Mouse (Mus musculus): ENCODE results near the gene Cebpe. TPM values are rescaled to one million over a fixed set of nuclear protein-coding genes. Genes with fewer than 3 reads are reported as not detected.

Cebpe gene
- polyA plus RNA-seq, 1 experiment from 2014 or later = not detected

DNA sequence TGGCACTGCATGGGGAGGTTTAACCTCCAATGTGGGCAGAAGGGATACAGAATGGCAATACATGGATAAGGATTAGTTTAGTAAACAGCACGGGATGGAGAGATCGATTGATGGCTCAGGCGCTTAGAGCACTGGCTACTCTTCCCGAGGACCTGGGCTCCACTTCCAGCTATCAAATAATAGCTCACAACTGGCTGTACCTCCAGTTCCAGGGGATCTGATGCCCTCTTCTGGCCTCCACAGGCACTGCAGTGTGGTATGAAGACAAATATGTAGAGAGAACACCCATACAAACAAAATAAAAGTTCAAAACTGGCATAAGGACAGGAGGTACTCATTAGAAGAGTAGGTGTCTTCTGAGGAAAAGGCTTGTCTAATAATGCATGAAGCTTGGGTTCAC lies 42.6 kb downstream of the Cebpe start:
- no peak overlapping the region for H3K9ac ChIP-seq (ENCODE audit: low read length)
- no peak overlapping the region for H3K4me3 ChIP-seq (ENCODE audit: low read length)
- H3K4me2 ChIP-seq (ENCODE audit: low read depth, low read length) = no peak overlapping the region
- no peaks in the 10 kb centered on the region for H3K9me3 ChIP-seq (replicated peaks; ENCODE audit: control insufficient read depth, low read length)
- no peaks in the 10 kb centered on the region for H3K27me3 ChIP-seq (ENCODE audit: control insufficient read depth, insufficient read depth, low read length)
- H3K27ac ChIP-seq (ENCODE audit: low read length) = no peak overlapping the region
- peaks cover 48% of the 10 kb centered on the region for H3K36me3 ChIP-seq (ENCODE audit: control insufficient read depth, insufficient read depth)
- no peak for ATAC-seq (replicated peaks; ENCODE audit: extremely low read depth, insufficient read depth, low FRiP score)
- 80% methylated on average over 4 of the region's 4 CpGs for WGBS
- H3K4me1 ChIP-seq (ENCODE audit: control insufficient read depth, insufficient read depth, low read length) = no peaks in the 10 kb centered on the region

DNA sequence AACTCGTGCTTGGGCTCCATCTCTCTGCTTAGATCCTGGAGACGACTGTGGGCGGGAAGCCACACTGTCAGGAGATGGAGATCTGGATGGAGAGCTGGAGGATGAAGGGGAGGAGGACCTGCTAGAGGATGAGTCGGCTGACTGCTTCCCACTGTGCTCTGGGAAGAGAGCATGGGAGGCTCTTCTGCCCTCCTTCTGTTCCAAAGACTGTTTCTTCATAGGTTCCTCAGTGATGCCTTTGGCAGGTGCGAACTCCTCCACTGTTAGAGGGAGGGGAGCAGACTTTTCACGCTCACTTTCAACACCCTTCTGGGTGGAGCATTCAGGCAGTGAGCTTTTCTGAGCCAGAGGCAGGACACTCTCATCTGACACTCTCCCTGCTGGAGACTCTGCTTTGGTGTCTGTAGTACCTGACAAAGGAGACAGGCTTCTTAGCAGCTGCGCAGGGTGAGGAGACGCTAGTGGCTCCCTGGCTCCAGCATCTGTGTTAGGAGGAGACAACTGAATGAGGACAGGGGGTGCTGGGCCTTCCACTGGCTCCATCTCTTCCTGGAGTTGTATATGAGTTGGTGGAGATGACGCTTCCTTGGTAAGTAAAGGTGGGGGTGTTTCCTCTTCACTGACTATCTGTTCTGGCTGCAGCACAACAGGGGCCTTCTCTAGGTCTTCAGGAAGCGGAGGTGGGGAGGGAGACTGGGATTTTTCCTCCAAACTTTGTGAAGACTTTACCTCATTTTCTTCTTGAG lies 47.3 kb downstream of the Cebpe start:
- Histone ChIP-seq H3K4me1 (ENCODE audit: control insufficient read depth, insufficient read depth, low read length) (no peaks in the 10 kb centered on the region), H3K4me3 (ENCODE audit: low read length) (no peak overlapping the region), H3K9me3 (replicated peaks; ENCODE audit: control insufficient read depth, low read length) (no peaks in the 10 kb centered on the region), H3K27ac (ENCODE audit: low read length) (no peak overlapping the region), H3K9ac (ENCODE audit: low read length) (no peak overlapping the region), H3K27me3 (ENCODE audit: control insufficient read depth, insufficient read depth, low read length) (no peaks in the 10 kb centered on the region), H3K36me3 (ENCODE audit: control insufficient read depth, insufficient read depth) (peaks cover 76% of the 10 kb centered on the region), H3K4me2 (ENCODE audit: low read depth, low read length) (no peak overlapping the region)
- 86% methylated on average over 10 of the region's 10 CpGs for WGBS
- ATAC-seq (replicated peaks; ENCODE audit: extremely low read depth, insufficient read depth, low FRiP score) = no peak

Other genes starting within 250 kb of the Cebpe start
- 45.8 and 52.0 TPM in 2 replicates for gene Lrp10, start 248.0 kb downstream of the Cebpe start, polyA plus RNA-seq (2015; fragmentation: Nextera tagmentation; extraction: Ambion mirVana)
- gene Rem2, start 236.1 kb downstream of the Cebpe start, polyA plus RNA-seq (2015; fragmentation: Nextera tagmentation; extraction: Ambion mirVana) = 0.59 and 2.2 TPM in 2 replicates
- gene Prmt5, start 194.6 kb downstream of the Cebpe start, polyA plus RNA-seq (2015; fragmentation: Nextera tagmentation; extraction: Ambion mirVana) = 55.3 and 57.8 TPM in 2 replicates
- gene Haus4, start 157.6 kb downstream of the Cebpe start, polyA plus RNA-seq (2015; fragmentation: Nextera tagmentation; extraction: Ambion mirVana) = 39.7 and 47.0 TPM in 2 replicates
- gene Ajuba, start 134.6 kb downstream of the Cebpe start, polyA plus RNA-seq (2015; fragmentation: Nextera tagmentation; extraction: Ambion mirVana) = 24.9 and 25.5 TPM in 2 replicates
- 6.7 and 7.8 TPM in 2 replicates for gene 4931414P19Rik, start 106.2 kb downstream of the Cebpe start, polyA plus RNA-seq (2015; fragmentation: Nextera tagmentation; extraction: Ambion mirVana)
- gene Psmb5, start 94.2 kb downstream of the Cebpe start, polyA plus RNA-seq (2015; fragmentation: Nextera tagmentation; extraction: Ambion mirVana) = 358 and 367 TPM in 2 replicates
- 9.5 and 22.3 TPM in 2 replicates for gene Psmb11, start 90.7 kb downstream of the Cebpe start, polyA plus RNA-seq (2015; fragmentation: Nextera tagmentation; extraction: Ambion mirVana)
- not detected in 2 replicates for gene Gm17606, start 71.2 kb downstream of the Cebpe start, polyA plus RNA-seq (2015; fragmentation: Nextera tagmentation; extraction: Ambion mirVana)
- 1.4 and 1.9 TPM in 2 replicates for gene Cdh24, start 70.8 kb downstream of the Cebpe start, polyA plus RNA-seq (2015; fragmentation: Nextera tagmentation; extraction: Ambion mirVana)
- gene 1700123O20Rik, start 26.0 kb downstream of the Cebpe start, polyA plus RNA-seq (2015; fragmentation: Nextera tagmentation; extraction: Ambion mirVana) = 42.8 and 49.8 TPM in 2 replicates
- gene Acin1, start 25.2 kb downstream of the Cebpe start, polyA plus RNA-seq (2015; fragmentation: Nextera tagmentation; extraction: Ambion mirVana) = 69.1 and 73.5 TPM in 2 replicates
- gene Gm29776, start 13.3 kb downstream of the Cebpe start, polyA plus RNA-seq (2015; fragmentation: Nextera tagmentation; extraction: Ambion mirVana) = 0.17 and 0.18 TPM in 2 replicates
- gene Slc7a8, start 69.8 kb upstream of the Cebpe start, polyA plus RNA-seq (2015; fragmentation: Nextera tagmentation; extraction: Ambion mirVana) = 3.2 and 4.0 TPM in 2 replicates
- not detected in 2 replicates for gene Rnf212b, start 102.0 kb upstream of the Cebpe start, polyA plus RNA-seq (2015; fragmentation: Nextera tagmentation; extraction: Ambion mirVana)
- 4.9 and 6.4 TPM in 2 replicates for gene Homez, start 158.8 kb upstream of the Cebpe start, polyA plus RNA-seq (2015; fragmentation: Nextera tagmentation; extraction: Ambion mirVana)
- 0.59 and 1.4 TPM in 2 replicates for gene Ppp1r3e, start 165.4 kb upstream of the Cebpe start, polyA plus RNA-seq (2015; fragmentation: Nextera tagmentation; extraction: Ambion mirVana)
- 3.3 and 4.3 TPM in 2 replicates for gene Bcl2l2, start 171.2 kb upstream of the Cebpe start, polyA plus RNA-seq (2015; fragmentation: Nextera tagmentation; extraction: Ambion mirVana)
- not detected in 2 replicates for gene Gm20521, start 171.3 kb upstream of the Cebpe start, polyA plus RNA-seq (2015; fragmentation: Nextera tagmentation; extraction: Ambion mirVana)
- gene Pabpn1, start 180.3 kb upstream of the Cebpe start, polyA plus RNA-seq (2015; fragmentation: Nextera tagmentation; extraction: Ambion mirVana) = 61.9 and 68.4 TPM in 2 replicates
- gene Slc22a17, start 201.0 kb upstream of the Cebpe start, polyA plus RNA-seq (2015; fragmentation: Nextera tagmentation; extraction: Ambion mirVana) = 27.2 and 31.9 TPM in 2 replicates
- gene Efs, start 214.0 kb upstream of the Cebpe start, polyA plus RNA-seq (2015; fragmentation: Nextera tagmentation; extraction: Ambion mirVana) = 13.4 and 14.4 TPM in 2 replicates
- not detected in 2 replicates for gene Il25, start 220.5 kb upstream of the Cebpe start, polyA plus RNA-seq (2015; fragmentation: Nextera tagmentation; extraction: Ambion mirVana)
- gene Cmtm5, start 224.1 kb upstream of the Cebpe start, polyA plus RNA-seq (2015; fragmentation: Nextera tagmentation; extraction: Ambion mirVana) = 0.86 and 1.3 TPM in 2 replicates

All from heart, embryonic 16.5 days (tissue).